9 mouse cellular contexts compared by ENCODE assay signal in genomic region chr5:136780465-136780864, GRCm38 (mm10).
DNase-seq lines count a peak whose midpoint lies in the region; ATAC-seq and TF ChIP-seq lines count a peak whose summit lies in the region.
"Had no signal": no experiment of that assay in that cellular context is flagged by ENCODE, and none has a peak within 500 bp of the region (broad histone marks: within the 10 kb centered on the region; RNA-seq: fewer than 3 reads in every experiment).

No protein-coding gene starts in this region.

- H3K27me3 ChIP-seq in small intestine, adult 2 months (ENCODE audit: control insufficient read depth, insufficient read depth, low read length) = no peaks in the 10 kb centered on the region
- H3K27me3 ChIP-seq: neural tube, embryonic 12.5 days had no signal

- H3K4me1 ChIP-seq in small intestine, adult 2 months (ENCODE audit: control insufficient read depth, insufficient read depth, insufficient read length, low read length) = no peaks in the 10 kb centered on the region
- H3K4me1 ChIP-seq: neural tube, embryonic 12.5 days had no signal

- peak; percentile 38 for DNase-seq in gastrocnemius, adult 2 months
- no peak for DNase-seq in gastrocnemius, adult 8-10 months (ENCODE audit: low spot score in 2 of 2)
- DNase-seq in ovary, postnatal 14 days (ENCODE audit: low spot score) = peak; percentile 39
- DNase-seq in ovary, postnatal 10 days (ENCODE audit: low spot score) = no peak
- DNase-seq in adrenal gland, postnatal 36 days = peak; percentile 48 to 60
- DNase-seq in kidney, postnatal 4 days = peak; percentile 68 to 72

- H3K36me3 ChIP-seq in small intestine, adult 2 months (ENCODE audit: control insufficient read depth, insufficient read depth, low read length) = no peaks in the 10 kb centered on the region
- H3K36me3 ChIP-seq: neural tube, embryonic 12.5 days had no signal

- intact Hi-C loops in gastrocnemius, adult 2 months (cut with DNase I) = no loop called here

- H3K27ac ChIP-seq in gastrocnemius, adult 2 months = no peak overlapping the region
- H3K27ac ChIP-seq in small intestine, adult 2 months (ENCODE audit: insufficient read depth, low read depth, low read length) = no peak overlapping the region
- H3K27ac ChIP-seq: neural tube, embryonic 12.5 days had no signal

- H3K4me3 ChIP-seq in gastrocnemius, adult 2 months = no peak overlapping the region
- H3K4me3 ChIP-seq in small intestine, adult 2 months (ENCODE audit: low read depth, low read length) = no peak overlapping the region
- H3K4me3 ChIP-seq: neural tube, embryonic 12.5 days had no signal

- TF ChIP-seq CTCF in gastrocnemius, adult 2 months (IDR thresholded peaks at IDR 0.05) = peak; percentile 80
- peak; percentile 73; the same call in 1 of the 2 replicates for TF ChIP-seq CTCF in small intestine, adult 2 months (IDR thresholded peaks at IDR 0.05; ENCODE audit: extremely low read depth, insufficient read length, insufficient replicate concordance, low read depth, low read length)

- 31% methylated on average over 10 of the region's 10 CpGs for WGBS in small intestine, adult 2 months

- ATAC-seq in megakaryocyte-erythroid progenitor cell, adult 5-6 weeks (replicated peaks; ENCODE audit: low FRiP score, low TSS enrichment, poor library complexity, severe bottlenecking) = no peak

- no peak for TF ChIP-seq POLR2A in small intestine, adult 2 months (IDR thresholded peaks at IDR 0.05; ENCODE audit: low read depth, low read length)

Comparison
In these comparisons a context has a peak if more than half of its experiments do, and no peak if none do; other contexts are left out.
1. DNase-seq: peak in gastrocnemius, adult 2 months (single experiment), ovary, postnatal 14 days (single experiment), adrenal gland, postnatal 36 days (2 of 2) and kidney, postnatal 4 days (2 of 2); none in gastrocnemius, adult 8-10 months (0 of 2) and ovary, postnatal 10 days (single experiment).